Mouse (Mus musculus) naive thymus-derived CD4-positive, alpha-beta T cell, adult 2 months (primary cell): ENCODE results near the gene Med23.

Experiments used
- DNase-seq: peaks from one replicate; pipeline ENCODE4 v3.0.0-alpha.2; 2011; ENCODE audit warnings: low read depth

Gene Med23

DNA sequence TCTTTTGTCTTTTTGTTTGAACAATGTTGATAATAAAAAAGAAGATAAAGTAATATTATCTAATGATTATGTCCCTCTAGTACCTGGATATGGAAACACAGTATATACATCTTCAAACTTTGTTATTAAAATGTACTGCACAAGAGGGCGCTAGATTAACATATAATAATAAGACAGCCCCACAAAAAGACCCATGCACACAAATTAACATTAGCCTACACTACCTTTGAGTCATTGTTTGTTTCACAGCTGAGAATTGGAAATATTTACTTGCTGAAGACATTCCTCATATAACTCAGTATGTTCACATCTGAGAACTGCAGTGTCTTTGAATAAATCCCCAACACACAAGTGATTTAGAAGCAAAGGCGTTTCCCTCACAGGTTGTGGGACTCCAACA lies 91.3 kb downstream of the Med23 start:
- peak; percentile 27 for DNase-seq

DNA sequence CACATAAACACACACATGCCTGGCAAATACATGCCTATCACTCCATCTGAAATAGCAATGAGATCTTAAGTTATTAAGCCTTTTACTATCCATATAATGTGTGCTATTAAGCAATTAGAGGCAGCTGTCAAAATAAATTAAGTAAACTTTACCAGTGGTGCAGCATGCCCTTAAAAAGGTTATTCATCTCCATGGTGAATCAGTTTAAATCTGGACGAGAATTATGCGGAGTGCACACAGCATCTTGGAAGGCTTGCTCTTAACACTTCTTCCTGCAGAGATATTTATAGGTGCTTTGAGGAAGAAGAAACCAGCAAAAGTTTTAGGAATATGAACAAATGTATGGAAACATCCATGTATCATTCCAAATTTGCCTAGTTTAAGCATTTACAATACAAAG lies 92.1 kb downstream of the Med23 start:
- DNase-seq: no peak
